Mouse (Mus musculus) embryonic fibroblast, embryonic 13.5 days (primary cell): ENCODE measurements around the gene Ift52.

Experiments used
- CTCF ChIP-seq: IDR thresholded peaks from 2 replicates; pipeline ENCODE4 v1.5.1; 2011; ENCODE audit warnings: mild to moderate bottlenecking, control low read depth, low read length, moderate library complexity, borderline replicate concordance; ENCODE audit not compliant: insufficient read depth
- POLR2A ChIP-seq: IDR thresholded peaks from 2 replicates; pipeline ENCODE4 v1.6.1; 2011; ENCODE audit warnings: low read depth, mild to moderate bottlenecking, control low read depth, low read length, moderate library complexity

GRCm38 (mm10) chr2:163054335-163054840 lies 37.2 kb downstream of the Ift52 start, which contains the start of gene Mybl2:
- TF ChIP-seq CTCF = no peak
- peak; percentile 63 for TF ChIP-seq POLR2A
